In genomic region chr9:71241515-71242411, GRCm38 (mm10) we compare ENCODE assay signal across 17 mouse cellular contexts. TPM values are rescaled to one million over a fixed set of nuclear protein-coding genes. Genes with fewer than 3 reads are reported as not detected.
DNase-seq lines count a peak whose midpoint lies in the region; ATAC-seq and TF ChIP-seq lines count a peak whose summit lies in the region.
"Had no signal": no experiment of that assay in that cellular context is flagged by ENCODE, and none has a peak within 500 bp of the region (broad histone marks: within the 10 kb centered on the region; RNA-seq: fewer than 3 reads in every experiment).

No protein-coding gene starts in this region.

- no peaks in the 10 kb centered on the region for H3K36me3 ChIP-seq in kidney, postnatal 0 days (ENCODE audit: insufficient read depth, low read length)

- H3K9ac ChIP-seq in kidney, postnatal 0 days (ENCODE audit: low read depth, low read length) = no peak overlapping the region

- no peak overlapping the region for H3K4me2 ChIP-seq in kidney, postnatal 0 days (ENCODE audit: low read length)
- H3K4me2 ChIP-seq: midbrain, embryonic 11.5 days had no signal

- DNase-seq in embryo, embryonic 10 days (ENCODE audit: low spot score) = peak; percentile 27
- no peak for DNase-seq in embryo, embryonic 9.5 days (ENCODE audit: extremely low spot score)
- DNase-seq in kidney, postnatal 0 days (ENCODE audit: low spot score) = peak; percentile 86
- DNase-seq in kidney, adult 11 months = no peak
- peak; percentile 34 for DNase-seq in embryo, embryonic 11.5 days (ENCODE audit: low read depth, low spot score)
- DNase-seq in mesoderm, embryonic 11.5 days (ENCODE audit: low read depth, low spot score) = peak; percentile 79
- no peak for DNase-seq in layer of hippocampus, postnatal 36 days
- DNase-seq in frontal cortex, postnatal 10 days (ENCODE audit: low spot score in 2 of 2) = no peak
- DNase-seq: cerebellum, adult 2 months; heart, adult 11 months; heart, postnatal 14 days; layer of hippocampus, adult 9-11 months; right cerebral cortex, postnatal 4 days; thymus, postnatal 25 days had no signal

- no peak overlapping the region for H3K4me3 ChIP-seq in kidney, postnatal 0 days (replicated peaks; ENCODE audit: low read depth, low read length)
- H3K4me3 ChIP-seq: myocyte had no signal

- H3K27me3 ChIP-seq in kidney, postnatal 0 days (ENCODE audit: insufficient read depth, low read length) = no peaks in the 10 kb centered on the region

- H3K4me1 ChIP-seq in kidney, postnatal 0 days (replicated peaks; ENCODE audit: insufficient read depth, low read length) = 0 out of 2 replicates have a peak, but pooled peaks cover 4% of the 10 kb centered on the region

- H3K9me3 ChIP-seq in kidney, postnatal 0 days (replicated peaks; ENCODE audit: low read length) = no peaks in the 10 kb centered on the region

- WGBS in kidney, postnatal 0 days = 28% methylated on average over 10 of the region's 10 CpGs

- H3K27ac ChIP-seq in kidney, postnatal 0 days = no peak overlapping the region
- H3K27ac ChIP-seq: hindbrain, postnatal 0 days had no signal

- no peak; the same call in 1 of the 2 replicates for ATAC-seq in kidney, postnatal 0 days (replicated peaks; ENCODE audit: low FRiP score, low read depth)
- ATAC-seq: hindbrain, postnatal 0 days had no signal

- TF ChIP-seq CTCF in kidney, postnatal 0 days (IDR thresholded peaks at IDR 0.05; ENCODE audit: low read depth) = no peak

RNA-seq across cellular contexts. Expression of gene Aldh1a2, which starts 26.2 kb away (rescaled TPM):
- 177 and 178 TPM in 2 replicates for polyA plus RNA-seq in kidney, postnatal 0 days (2015; fragmentation: Nextera tagmentation; extraction: Ambion mirVana)
- 1 to 10 TPM; 3.5 to 4.6 TPM for total RNA-seq in layer of hippocampus, postnatal 36 days (2021)

Comparison
In these comparisons a context has a peak if more than half of its experiments do, and no peak if none do; other contexts are left out.
1. DNase-seq: peak in embryo, embryonic 10 days (single experiment), kidney, postnatal 0 days (single experiment), embryo, embryonic 11.5 days (single experiment) and mesoderm, embryonic 11.5 days (single experiment); none in embryo, embryonic 9.5 days (single experiment), kidney, adult 11 months (single experiment), layer of hippocampus, postnatal 36 days (0 of 2) and frontal cortex, postnatal 10 days (0 of 2).